In genomic region chr17:81481843-81482490, GRCm38 (mm10) we compare ENCODE assay signal across 10 mouse cellular contexts. TPM values are rescaled to one million over a fixed set of nuclear protein-coding genes. Genes with fewer than 3 reads are reported as not detected.
A peak's percentile ranks its signal among the peaks of the same experiment; 100 is the strongest.
DNase-seq lines count a peak whose midpoint lies in the region; ATAC-seq lines count a peak whose summit lies in the region.
"Had no signal": no experiment of that assay in that cellular context is flagged by ENCODE, and none has a peak within 500 bp of the region (broad histone marks: within the 10 kb centered on the region; RNA-seq: fewer than 3 reads in every experiment).

No protein-coding gene starts in this region.

- no peak overlapping the region for H3K9ac ChIP-seq in hindbrain, embryonic 15.5 days
- H3K9ac ChIP-seq: embryonic facial prominence, embryonic 13.5 days had no signal

- DNase-seq in brain, adult 2 months (ENCODE audit: low read depth, low spot score), result peak; percentile 91
- DNase-seq in cerebellum, adult 18-20 months, result peak; percentile 64 to 78
- peak; percentile 48 to 56 for DNase-seq in gastrocnemius, postnatal 36 days
- no peak for DNase-seq in spleen, postnatal 14 days (ENCODE audit: low spot score in 2 of 2)
- DNase-seq in spleen, adult 12 weeks (ENCODE audit: low spot score), result no peak
- no peak for DNase-seq in kidney, postnatal 4 days

- H3K4me1 ChIP-seq in hindbrain, embryonic 15.5 days (replicated peaks), result peaks cover 28% of the 10 kb centered on the region

- H3K4me2 ChIP-seq in hindbrain, embryonic 15.5 days, result no peak overlapping the region
- H3K4me2 ChIP-seq: embryonic facial prominence, embryonic 13.5 days had no signal

- intact Hi-C loops in gastrocnemius, postnatal 36 days (cut with DNase I), result no loop called here

- H3K27ac ChIP-seq in hindbrain, embryonic 15.5 days (replicated peaks), result peak overlapping the region; percentile 41
- H3K27ac ChIP-seq: embryonic facial prominence, embryonic 13.5 days had no signal

- no peaks in the 10 kb centered on the region for H3K36me3 ChIP-seq in hindbrain, embryonic 15.5 days
- H3K36me3 ChIP-seq: embryonic facial prominence, embryonic 13.5 days had no signal

- WGBS in hindbrain, embryonic 15.5 days, result 63% methylated on average over 11 of the region's 11 CpGs

- H3K4me3 ChIP-seq in hindbrain, embryonic 15.5 days, result no peak overlapping the region
- H3K4me3 ChIP-seq: embryonic facial prominence, embryonic 13.5 days had no signal

- peak; percentile 49; the same call in 1 of the 2 replicates for ATAC-seq in hindbrain, embryonic 15.5 days (ENCODE audit: low FRiP score, low read depth)
- ATAC-seq: Patski had no signal

- H3K27me3 ChIP-seq in hindbrain, embryonic 15.5 days, result no peaks in the 10 kb centered on the region
- H3K27me3 ChIP-seq: embryonic facial prominence, embryonic 13.5 days had no signal

- H3K9me3 ChIP-seq in hindbrain, embryonic 15.5 days, result no peaks in the 10 kb centered on the region
- H3K9me3 ChIP-seq: embryonic facial prominence, embryonic 13.5 days had no signal

RNA-seq across cellular contexts. Expression of gene Gm11096, which starts 40.4 kb away (rescaled TPM):
- not detected for total RNA-seq in gastrocnemius, postnatal 36 days (2021)
- polyA plus RNA-seq in hindbrain, embryonic 15.5 days (2015; fragmentation: Nextera tagmentation; extraction: Ambion mirVana), result not detected in 2 replicates
- polyA plus RNA-seq: embryonic facial prominence, embryonic 13.5 days; limb, embryonic 14.5 days; Patski had no signal

Comparison
In these comparisons a context has a peak if more than half of its experiments do, and no peak if none do; other contexts are left out.
1. DNase-seq: peak in brain, adult 2 months (single experiment), cerebellum, adult 18-20 months (2 of 2) and gastrocnemius, postnatal 36 days (2 of 2); none in spleen, postnatal 14 days (0 of 2), spleen, adult 12 weeks (single experiment) and kidney, postnatal 4 days (0 of 2).